Mouse (Mus musculus) thymus, adult 2 months (tissue): ENCODE measurements around the gene Fcrl5. TPM values are rescaled to one million over a fixed set of nuclear protein-coding genes. Genes with fewer than 3 reads are reported as not detected.

ENCODE experiments used
- DNase-seq: peaks from one replicate; pipeline ENCODE4 v3.0.0; 2021
- H3K27ac ChIP-seq: fragments of 200-500 bp; 2 replicates; pipeline ENCODE4 v1.5.1; 2012; ENCODE audit warnings: low read length, control low read depth; ENCODE audit not compliant: control insufficient read depth, insufficient read depth
- H3K27me3 ChIP-seq: fragments of 200-500 bp; 2 replicates; pipeline ENCODE4 v1.6.1; 2012; ENCODE audit warnings: mild to moderate bottlenecking, low read length, moderate library complexity, mixed read lengths; ENCODE audit not compliant: control insufficient read depth, insufficient read depth
- H3K36me3 ChIP-seq: fragments of 200-500 bp; 2 replicates; pipeline ENCODE4 v1.6.1; 2012; ENCODE audit warnings: mild to moderate bottlenecking, low read length, moderate library complexity; ENCODE audit not compliant: control insufficient read depth, insufficient read depth
- H3K4me1 ChIP-seq: fragments of 200-500 bp; replicated peaks from 2 replicates; pipeline ENCODE4 v1.6.1; 2012; ENCODE audit warnings: low read length; ENCODE audit not compliant: control insufficient read depth, insufficient read depth
- H3K4me3 ChIP-seq: fragments of 200-500 bp; 2 replicates; pipeline ENCODE4 v1.5.1; 2012; ENCODE audit warnings: mild to moderate bottlenecking, low read length, control low read depth, moderate library complexity; ENCODE audit not compliant: control insufficient read depth, insufficient read depth
- CTCF ChIP-seq: fragments of 200-500 bp; IDR thresholded peaks from 2 replicates; pipeline ENCODE4 v1.5.1; 2012; ENCODE audit warnings: mild to moderate bottlenecking, control low read depth, low read length, moderate library complexity, borderline replicate concordance; ENCODE audit not compliant: control insufficient read depth, poor library complexity, insufficient read depth; ENCODE audit errors: extremely low read depth
- POLR2A ChIP-seq: fragments of 200-500 bp; IDR thresholded peaks from 2 replicates; pipeline ENCODE4 v1.6.1; 2012; ENCODE audit warnings: mild to moderate bottlenecking, low read length, control low read depth, moderate library complexity; ENCODE audit not compliant: control insufficient read depth, poor library complexity, insufficient read depth; ENCODE audit errors: extremely low read depth
- WGBS: fragments of 180-500 bp; shearing (Covaris S2); methylation state at CpG from one replicate; pipeline ENCODE4 v1.1.7; 2018; 5-methylcytosine and 5-hydroxymethylcytosine counted together
- polyA plus RNA-seq: library from polyadenylated mRNA; depleted of rRNA; stranded (reverse); fragments of >200 nt; gene quantifications from 2 replicates; pipeline ENCODE4 v1.2.3, GENCODE M21; 2012

Gene Fcrl5
- polyA plus RNA-seq, 1 experiment = 0.86 TPM

- TF ChIP-seq CTCF = no peak
- TF ChIP-seq POLR2A = no peak
- no peaks in the 10 kb centered on the region for H3K36me3 ChIP-seq
- DNase-seq = no peak
- no peak overlapping the region for H3K27ac ChIP-seq
- H3K27me3 ChIP-seq = no peaks in the 10 kb centered on the region
- H3K4me1 ChIP-seq = no peaks in the 10 kb centered on the region
- no peak overlapping the region for H3K4me3 ChIP-seq
- 45% methylated on average over 2 of the region's 2 CpGs for WGBS
Observed at GRCm38 (mm10) chr3:87487911-87488310, 52.3 kb downstream of the Fcrl5 start.

GRCm38 (mm10) chr3:87498266-87498665 lies 62.7 kb downstream of the Fcrl5 start:
- no peak for TF ChIP-seq POLR2A
- TF ChIP-seq CTCF = no peak
- Histone ChIP-seq H3K4me3 (no peak overlapping the region), H3K4me1 (peaks cover 7% of the 10 kb centered on the region), H3K27ac (no peak overlapping the region), H3K36me3 (no peaks in the 10 kb centered on the region), H3K27me3 (no peaks in the 10 kb centered on the region)
- DNase-seq = no peak
- 91% methylated on average over 9 of the region's 9 CpGs for WGBS

GRCm38 (mm10) chr3:87499072-87499471 lies 63.5 kb downstream of the Fcrl5 start:
- peak; percentile 76 for DNase-seq
- Histone ChIP-seq H3K36me3 (no peaks in the 10 kb centered on the region), H3K27me3 (no peaks in the 10 kb centered on the region), H3K27ac (no peak overlapping the region), H3K4me1 (peaks cover 7% of the 10 kb centered on the region), H3K4me3 (no peak overlapping the region)
- 12% methylated on average over 3 of the region's 3 CpGs for WGBS
- TF ChIP-seq POLR2A (no peak), CTCF (no peak)

- 58% methylated on average over 24 of the region's 24 CpGs for WGBS
- DNase-seq = peak; percentile 62
- H3K36me3 ChIP-seq = no peaks in the 10 kb centered on the region
- TF ChIP-seq CTCF (no peak), POLR2A (no peak)
- no peak overlapping the region for H3K27ac ChIP-seq
- H3K27me3 ChIP-seq = no peaks in the 10 kb centered on the region
- no peak overlapping the region for H3K4me3 ChIP-seq
- H3K4me1 ChIP-seq = peaks cover 7% of the 10 kb centered on the region
Observed at GRCm38 (mm10) chr3:87500088-87501055, 64.8 kb downstream of the Fcrl5 start.

DNA sequence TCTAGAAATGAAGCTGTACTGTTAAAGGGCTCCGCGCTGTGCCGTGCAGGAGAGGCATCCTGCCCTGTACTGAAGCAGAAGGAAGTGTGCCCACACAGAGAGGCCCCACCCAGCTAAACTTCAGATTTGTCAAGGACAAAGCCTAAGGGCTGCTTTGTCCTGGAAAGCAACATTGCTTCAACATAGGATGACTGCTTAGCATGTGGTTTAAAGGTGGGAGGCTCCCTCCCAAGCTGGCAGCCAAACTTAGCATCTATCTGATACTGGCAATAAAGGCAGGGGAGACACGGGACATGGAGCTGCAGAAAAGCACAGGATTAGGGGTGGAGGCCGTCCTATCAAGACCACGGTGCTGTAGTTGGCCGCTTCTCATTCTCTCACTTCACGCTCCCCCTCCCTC lies 65.6 kb downstream of the Fcrl5 start:
- TF ChIP-seq CTCF = no peak
- no peak for TF ChIP-seq POLR2A
- DNase-seq = no peak
- peaks cover 7% of the 10 kb centered on the region for H3K4me1 ChIP-seq
- H3K27ac ChIP-seq = no peak overlapping the region
- 75% methylated on average over 8 of the region's 8 CpGs for WGBS
- H3K36me3 ChIP-seq = no peaks in the 10 kb centered on the region
- no peak overlapping the region for H3K4me3 ChIP-seq
- no peaks in the 10 kb centered on the region for H3K27me3 ChIP-seq

GRCm38 (mm10) chr3:87502771-87503170 lies 67.2 kb downstream of the Fcrl5 start:
- TF ChIP-seq CTCF (no peak), POLR2A (no peak)
- H3K36me3 ChIP-seq = no peaks in the 10 kb centered on the region
- DNase-seq = no peak
- H3K27ac ChIP-seq = no peak overlapping the region
- no peak overlapping the region for H3K4me3 ChIP-seq
- H3K27me3 ChIP-seq = no peaks in the 10 kb centered on the region
- H3K4me1 ChIP-seq = peaks cover 7% of the 10 kb centered on the region
- WGBS = 90% methylated on average over 6 of the region's 6 CpGs
